Mouse (Mus musculus) ES-Bruce4 (cell line): Measurements from ENCODE around the gene Nfatc2ip.

Experiments
- CTCF ChIP-seq: IDR thresholded peaks from one replicate; pipeline ENCODE4 v1.8.1; 2011; ENCODE audit warnings: low read depth, low read length
- POLR2A ChIP-seq: IDR thresholded peaks from one replicate; pipeline ENCODE4 v1.8.1; 2011; ENCODE audit warnings: low read length; ENCODE audit not compliant: insufficient read depth

GRCm38 (mm10) chr7:126351419-126351951, 45.1 kb downstream of the Nfatc2ip start:
- TF ChIP-seq POLR2A = no peak
- no peak for TF ChIP-seq CTCF
